Mouse (Mus musculus) forebrain, embryonic 10.5 days (tissue): Measurements from ENCODE around the gene Psip1. TPM values are rescaled to one million over a fixed set of nuclear protein-coding genes. Genes with fewer than 3 reads are reported as not detected.

ENCODE experiments used
- polyA plus RNA-seq: library from polyadenylated mRNA; unstranded; fragments of >200 nt; fragmentation: Nextera tagmentation; extraction: Ambion mirVana; gene quantifications from 2 replicates; pipeline ENCODE4 v1.2.1, GENCODE M21; 2016

Gene Psip1
- polyA plus RNA-seq, 1 experiment from 2014 or later: 334 TPM

Other genes starting within 250 kb of the Psip1 start
- gene Ttc39b, start 162.2 kb downstream of the Psip1 start, polyA plus RNA-seq: 1.7 and 3.1 TPM in 2 replicates
- 54.4 and 55.8 TPM in 2 replicates for gene Snapc3, start 68.7 kb downstream of the Psip1 start, polyA plus RNA-seq
- 6.1 and 7.3 TPM in 2 replicates for gene Ccdc171, start 39.1 kb upstream of the Psip1 start, polyA plus RNA-seq